Mouse (Mus musculus) thymus, postnatal 0 days (tissue): ENCODE results near the gene Bglap3. TPM values are rescaled to one million over a fixed set of nuclear protein-coding genes. Genes with fewer than 3 reads are reported as not detected.
"Not testable (repeated sequence)": the region's sequence is repeated elsewhere in the genome, so short reads cannot be mapped to it uniquely, and the experiment has no call there.

Experiments used
- DNase-seq: peaks from one replicate; pipeline ENCODE4 v3.0.0-alpha.2; 2015; ENCODE audit warnings: low spot score
- polyA plus RNA-seq: library from polyadenylated mRNA; unstranded; fragments of >200 nt; fragmentation: Nextera tagmentation; extraction: Ambion mirVana; gene quantifications from 2 replicates; pipeline ENCODE4 v1.2.1, GENCODE M21; 2015

The Bglap3 gene
- 2.6 TPM in 2 replicates for polyA plus RNA-seq

DNA sequence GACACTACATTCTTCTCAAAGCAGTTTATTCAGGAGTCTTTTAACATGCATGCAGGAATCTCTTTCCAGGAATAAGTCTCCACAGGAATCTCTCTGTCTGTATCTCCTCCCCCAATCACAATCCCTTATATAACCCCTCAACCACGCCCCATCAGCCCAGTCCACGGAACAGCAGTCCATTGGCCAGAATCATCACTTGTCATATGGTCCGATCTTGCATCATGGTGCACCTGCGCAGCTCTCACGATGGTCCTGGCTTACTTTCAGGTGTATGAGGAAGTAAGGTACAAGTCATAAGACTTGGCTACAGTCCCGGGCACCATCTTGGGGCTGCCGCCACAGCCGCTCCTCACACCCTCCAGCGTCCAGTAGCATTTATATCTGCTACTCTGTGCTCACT is at the start of gene Bglap3:
Gene Bglap3 (minus strand): TSS at position 101 of the 400 bp plus-strand sequence.
- not testable (repeated sequence) for DNase-seq

- DNase-seq: no peak
Measured at GRCm38 (mm10) chr3:88422020-88422720, 49.6 kb upstream of the Bglap3 start.

DNA sequence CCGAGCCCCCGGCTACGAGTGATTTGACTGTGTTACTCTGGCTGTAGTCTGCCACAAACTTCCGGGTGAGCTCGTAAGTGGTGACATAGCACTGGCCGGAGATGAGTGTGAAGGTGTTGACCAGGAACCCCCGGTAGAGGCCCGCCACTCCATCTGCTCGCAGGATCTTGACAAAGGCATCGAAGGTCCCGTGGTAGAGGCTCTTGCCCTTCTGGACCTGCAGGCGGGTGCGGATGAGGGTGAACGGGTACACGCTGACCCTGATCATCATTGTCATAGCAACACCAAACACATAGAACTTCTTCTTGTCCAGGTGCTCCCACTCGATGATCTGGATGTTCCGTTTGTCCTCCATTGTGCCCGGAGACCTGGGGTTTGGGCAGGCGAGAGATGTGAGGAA is 48.2 kb upstream of the Bglap3 start:
- no peak for DNase-seq

DNA sequence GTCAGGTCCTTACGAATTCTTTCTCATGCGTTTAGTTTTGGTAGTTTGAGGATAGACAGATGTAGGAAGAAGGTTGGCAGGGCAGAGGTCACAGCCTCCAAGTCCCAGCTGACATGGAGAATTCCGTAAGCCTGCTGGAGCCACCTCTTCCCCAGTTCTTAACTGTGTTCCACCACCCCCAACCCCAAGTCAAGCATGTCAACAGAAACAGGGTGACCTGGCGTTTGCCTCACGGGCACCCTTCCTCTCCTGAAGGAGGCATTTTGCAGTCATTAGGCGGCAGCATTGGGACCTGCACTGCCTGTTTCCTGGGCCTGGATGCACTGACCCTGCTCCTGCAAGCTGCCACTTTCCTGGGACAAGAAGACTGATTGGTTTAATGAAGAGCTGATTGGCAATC is 45.5 kb upstream of the Bglap3 start:
- DNase-seq: no peak

GRCm38 (mm10) chr3:88415668-88416067 is 43.1 kb upstream of the Bglap3 start:
- DNase-seq: no peak

DNA sequence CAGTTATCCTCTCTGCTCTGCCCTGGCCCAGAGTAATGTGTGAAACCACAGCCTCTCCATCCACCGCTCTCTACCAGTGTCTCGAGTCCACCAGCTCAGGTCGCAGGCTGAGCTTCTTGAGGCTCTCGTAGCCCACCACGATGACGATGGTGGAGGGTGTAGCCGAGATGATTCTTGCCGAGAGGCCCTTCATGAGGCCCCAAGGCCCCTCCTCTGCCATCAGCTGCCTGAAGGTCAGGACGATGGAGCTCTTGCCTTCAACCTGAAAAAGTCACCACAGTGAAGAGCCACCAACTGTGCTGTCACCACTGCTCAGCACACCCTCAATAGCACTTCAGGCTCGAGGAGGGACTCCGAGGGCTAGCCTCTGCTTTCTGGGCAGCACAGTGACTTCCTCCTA is 40.1 kb upstream of the Bglap3 start:
- no peak for DNase-seq

DNA sequence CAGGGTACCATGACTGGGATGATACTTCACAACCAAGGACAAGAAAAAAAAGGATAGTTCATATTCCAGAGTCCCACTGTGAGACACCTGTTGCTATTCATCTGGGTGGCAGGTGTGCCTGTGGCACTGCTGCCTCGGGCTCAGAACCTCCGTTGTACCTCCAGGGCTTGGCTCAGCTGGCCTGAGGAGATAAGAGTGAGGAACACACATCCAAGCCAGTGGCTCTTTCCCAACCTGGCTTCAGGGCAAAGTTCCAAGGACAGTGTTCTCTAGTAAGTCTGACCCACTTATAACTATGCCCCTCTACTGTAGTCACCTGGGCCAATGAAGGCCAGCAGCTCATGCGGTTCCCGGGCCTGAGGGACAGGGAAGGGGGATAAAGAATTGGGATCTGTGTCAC is 39.1 kb upstream of the Bglap3 start:
- no peak for DNase-seq

DNA sequence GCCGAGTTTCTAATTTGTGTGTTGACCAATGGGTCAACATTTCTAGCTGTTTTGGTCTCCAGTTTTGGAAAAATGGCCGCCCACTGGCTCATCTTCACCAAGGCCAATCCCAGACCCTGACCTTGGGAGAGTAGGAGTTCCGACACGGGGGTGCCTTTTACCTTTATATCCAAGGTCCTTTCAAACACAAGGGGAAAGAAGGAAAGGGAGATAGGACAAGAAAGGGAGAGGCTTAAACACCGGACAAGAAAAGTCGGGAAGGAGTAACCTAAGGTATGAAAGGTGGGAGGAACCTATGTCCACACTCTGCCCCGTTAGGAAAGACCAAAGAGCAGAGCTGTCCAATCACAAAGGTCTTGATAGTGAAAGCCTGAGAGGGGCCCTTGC is 38.1 kb upstream of the Bglap3 start:
- DNase-seq: no peak

DNA sequence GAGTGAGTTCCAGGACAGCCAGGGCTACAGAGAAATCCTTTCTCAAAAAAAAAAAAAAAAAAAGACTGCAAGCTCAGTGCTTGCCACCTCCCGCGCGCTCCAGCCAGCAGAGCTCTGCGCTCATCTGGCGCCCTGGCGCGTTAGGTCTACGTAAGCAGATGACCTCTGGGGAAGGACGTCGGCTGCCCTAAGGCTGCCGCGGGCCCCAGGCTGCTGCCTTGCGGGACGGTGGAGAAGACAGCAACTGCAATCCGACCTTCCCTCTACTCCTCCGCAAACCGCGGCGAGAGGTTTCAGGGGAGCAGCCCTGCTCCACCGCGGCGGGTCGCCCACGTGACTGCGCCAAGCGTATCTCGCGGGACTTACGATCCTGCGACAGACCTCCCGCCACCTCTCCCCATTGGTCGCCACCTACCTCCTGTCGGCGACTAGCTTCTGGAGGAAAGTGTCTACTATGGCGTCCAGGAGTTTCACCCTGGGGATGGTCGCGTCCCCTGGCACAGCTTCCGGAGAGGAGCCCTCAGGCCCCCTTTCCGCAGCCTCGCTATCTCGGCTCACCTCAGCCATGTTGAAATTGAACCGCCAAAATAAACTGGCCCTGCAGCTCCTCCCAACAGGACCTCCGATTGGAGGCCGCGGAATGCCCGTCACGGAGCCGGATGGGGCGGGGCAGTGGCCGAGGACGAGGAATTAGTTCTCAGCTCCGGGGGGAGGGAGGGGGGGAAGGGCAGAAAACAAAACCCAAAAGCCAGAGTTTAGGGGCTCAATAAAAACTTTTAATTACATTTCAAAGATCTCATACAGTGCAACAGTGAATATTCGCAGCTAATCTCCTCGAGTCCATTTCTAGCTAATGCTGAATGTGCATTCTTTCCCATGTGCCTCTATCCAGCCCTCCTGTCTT is 37.5 kb upstream of the Bglap3 start, which contains the start of gene Pmf1:
Gene Pmf1 (minus strand): TSS at position 591 of the 904 bp plus-strand sequence.
- peak; percentile 93 for DNase-seq

GRCm38 (mm10) chr3:88408953-88409352 is 36.4 kb upstream of the Bglap3 start:
- DNase-seq: no peak

- DNase-seq: no peak
Measured at GRCm38 (mm10) chr3:88407529-88407928, 35.0 kb upstream of the Bglap3 start.

- peak; percentile 88 for DNase-seq
Measured at GRCm38 (mm10) chr3:88407090-88407489, 34.5 kb upstream of the Bglap3 start.

DNA sequence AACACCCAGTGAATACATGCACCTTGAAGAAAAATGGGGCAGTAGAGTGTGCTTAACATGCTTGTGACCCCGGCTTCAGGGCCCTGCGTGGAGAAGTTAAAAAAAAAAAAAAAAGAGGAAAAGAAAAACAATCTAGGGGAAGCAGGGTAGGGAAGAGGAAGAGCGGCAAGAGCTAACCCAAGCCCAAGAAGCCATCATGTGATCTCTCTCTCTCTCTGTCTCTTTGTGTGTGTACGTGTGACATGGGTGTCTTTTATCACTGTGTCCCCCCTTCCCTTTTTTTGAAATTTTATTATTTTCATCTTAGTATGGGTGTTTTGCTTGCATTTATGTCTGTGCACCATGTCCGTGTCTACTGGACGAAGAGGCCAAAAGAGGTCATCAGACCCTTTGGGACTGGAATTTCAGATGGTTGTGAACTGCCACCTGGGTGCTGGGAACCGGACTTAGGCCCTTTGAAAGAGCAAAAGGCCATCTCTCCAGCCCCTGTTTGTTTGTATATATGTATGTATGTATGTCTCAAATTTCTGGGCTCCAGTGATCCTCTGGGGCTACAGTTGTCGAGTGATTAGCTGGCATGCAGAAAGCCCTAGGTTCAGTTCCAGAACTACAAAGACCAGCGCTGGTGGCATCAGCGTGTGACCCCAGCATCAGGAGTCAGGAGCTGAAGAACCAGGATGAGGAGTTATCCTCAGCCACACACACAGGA is 31.1 kb upstream of the Bglap3 start:
- DNase-seq: no peak

GRCm38 (mm10) chr3:88398666-88399065 is 26.1 kb upstream of the Bglap3 start:
- DNase-seq: no peak

DNA sequence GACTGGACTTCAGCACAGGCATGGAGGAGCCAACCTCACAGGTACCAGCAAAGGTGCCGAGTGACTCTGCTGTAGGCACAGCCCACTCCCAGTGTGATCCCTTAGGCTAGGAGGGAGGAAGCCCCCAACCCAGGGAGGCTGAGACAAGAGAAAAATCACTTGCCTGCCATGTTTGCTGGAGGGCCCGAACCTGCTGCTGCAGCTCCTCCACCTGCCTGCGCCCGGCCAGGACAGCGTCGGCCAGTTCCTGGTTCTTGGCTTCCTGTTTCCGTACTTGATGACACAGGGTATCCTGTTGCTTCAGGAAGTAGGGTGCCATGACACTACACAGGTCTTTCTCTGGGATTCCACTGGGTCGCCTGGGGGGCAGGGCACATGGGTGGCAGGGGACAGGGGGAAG is 23.2 kb upstream of the Bglap3 start:
- no peak for DNase-seq

- no peak for DNase-seq
Measured at GRCm38 (mm10) chr3:88395288-88395687, 22.7 kb upstream of the Bglap3 start.

GRCm38 (mm10) chr3:88393776-88394375 is 21.3 kb upstream of the Bglap3 start:
- peak; percentile 19 for DNase-seq

DNA sequence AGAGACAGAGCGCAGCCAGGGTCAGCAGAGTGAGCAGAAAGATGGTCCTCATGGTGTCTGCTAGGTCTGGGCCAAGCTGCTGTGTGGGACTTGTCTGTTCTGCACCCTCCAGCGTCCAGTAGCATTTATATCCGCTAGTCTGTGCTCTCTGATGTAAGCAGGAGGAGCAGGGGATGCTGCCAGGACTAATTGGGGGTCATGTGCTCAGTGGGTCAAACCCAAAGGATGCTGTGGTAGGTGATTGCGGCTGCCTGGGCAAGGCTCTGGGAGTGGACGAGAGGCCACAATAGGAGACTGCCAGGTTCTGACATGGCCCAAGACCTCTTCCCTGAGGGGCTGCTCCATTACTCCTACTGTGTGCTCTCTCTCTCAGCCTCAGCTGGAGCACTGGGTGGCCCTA is 11.8 kb upstream of the Bglap3 start, which contains the start of gene Bglap:
Gene Bglap (minus strand): TSS at position 101 of the 400 bp plus-strand sequence.
- no peak for DNase-seq

DNA sequence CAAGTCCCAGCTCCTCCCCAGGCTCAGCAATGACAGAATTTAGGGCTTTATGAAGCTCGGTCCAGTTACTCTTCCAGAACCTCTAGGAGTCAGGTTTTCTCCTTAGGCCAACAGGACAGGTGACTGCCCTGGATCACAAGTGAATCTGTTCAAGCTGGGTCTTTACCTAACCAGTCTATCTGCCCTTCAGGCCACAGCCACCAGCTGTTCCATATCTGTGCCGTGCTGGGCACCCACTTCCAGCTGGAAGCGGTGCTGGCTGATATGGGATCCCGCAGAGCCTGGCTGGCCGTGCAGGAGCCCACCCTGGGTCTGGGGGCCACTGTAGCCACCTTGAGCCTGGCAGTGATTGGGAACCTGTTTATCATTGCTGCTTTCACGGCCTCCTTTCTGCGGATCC is 9.8 kb upstream of the Bglap3 start:
- DNase-seq: not testable (repeated sequence)

DNA sequence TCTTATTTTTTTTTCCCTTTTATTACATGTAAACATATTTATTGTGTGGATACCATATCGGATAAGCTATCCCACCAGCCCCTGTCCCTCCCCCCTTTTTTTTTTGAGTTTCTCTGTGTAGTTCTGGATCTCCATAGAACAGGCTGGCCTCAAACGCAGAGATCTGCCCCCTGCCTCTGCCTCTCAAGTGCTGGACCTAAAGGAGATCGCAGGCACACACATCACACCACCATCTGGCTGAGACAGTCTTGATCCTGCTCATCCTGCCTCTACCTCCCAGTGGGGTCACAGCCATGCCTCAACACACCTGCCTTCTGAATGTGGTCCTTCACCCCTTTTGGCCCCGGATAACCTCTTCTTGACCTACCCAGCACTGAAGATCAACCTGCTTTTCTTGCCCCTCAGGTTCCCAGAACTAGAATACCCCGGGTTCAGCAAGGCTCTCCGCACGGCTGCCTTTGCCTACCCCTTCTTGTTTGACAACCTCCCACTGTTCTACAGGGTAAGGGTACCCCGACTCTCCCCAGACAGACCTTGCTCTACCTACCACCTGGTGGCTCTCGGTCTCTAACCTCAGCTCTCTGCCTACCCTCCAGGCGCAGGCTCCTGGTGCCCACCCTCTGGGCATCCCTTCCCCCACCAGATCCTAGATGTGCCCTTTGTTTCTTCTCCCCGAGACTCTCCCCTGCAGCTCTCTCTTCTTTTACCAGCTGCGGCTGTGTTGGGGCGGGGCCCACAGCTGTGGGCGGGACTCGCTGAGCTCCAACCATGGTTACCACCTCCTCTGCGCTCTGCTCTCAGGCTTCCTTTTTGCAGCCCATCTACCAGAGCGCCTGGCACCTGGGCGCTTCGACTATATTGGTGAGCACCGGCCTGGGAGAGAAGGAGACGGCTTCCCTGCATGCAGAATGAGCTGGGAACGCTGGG is 9.1 kb upstream of the Bglap3 start:
- DNase-seq: peak; percentile 92
